Mouse (Mus musculus) heart, adult 2 months (tissue): ENCODE data around the gene N4bp1. TPM values are rescaled to one million over a fixed set of nuclear protein-coding genes. Genes with fewer than 3 reads are reported as not detected.

ENCODE experiments used
- DNase-seq, 2 experiments: peaks; one replicate each; pipeline ENCODE4 v3.0.0; 2021
- H3K27ac ChIP-seq: fragments of 200-600 bp; 2 replicates; pipeline ENCODE4 v1.8.1; 2022
- H3K27me3 ChIP-seq: fragments of 200-500 bp; 2 replicates; pipeline ENCODE4 v1.6.1; 2012; ENCODE audit warnings: mild to moderate bottlenecking, low read length, inconsistent platforms, mixed read lengths; ENCODE audit not compliant: control insufficient read depth, insufficient read depth
- H3K36me3 ChIP-seq: fragments of 200-500 bp; 2 replicates; pipeline ENCODE4 v1.6.1; 2012; ENCODE audit warnings: low read length, inconsistent platforms; ENCODE audit not compliant: control insufficient read depth, insufficient read depth
- H3K4me1 ChIP-seq: fragments of 200-500 bp; 2 replicates; pipeline ENCODE4 v1.6.1; 2011; ENCODE audit warnings: low read length; ENCODE audit not compliant: control insufficient read depth, insufficient read depth
- H3K4me3 ChIP-seq: fragments of 200-600 bp; 2 replicates; pipeline ENCODE4 v1.8.1; 2022
- H3K79me2 ChIP-seq: fragments of 200-500 bp; replicated peaks from 2 replicates; pipeline ENCODE4 v1.6.1; 2012; ENCODE audit warnings: mild to moderate bottlenecking, inconsistent platforms, low read length, moderate library complexity, mixed read lengths; ENCODE audit not compliant: control insufficient read depth, insufficient read depth
- H3K9ac ChIP-seq: fragments of 200-500 bp; 2 replicates; pipeline ENCODE4 v1.6.1; 2012; ENCODE audit warnings: low read depth, mild to moderate bottlenecking, control low read depth, inconsistent platforms, low read length, mixed read lengths
- CTCF ChIP-seq: fragments of 200-600 bp; IDR thresholded peaks from 2 replicates; pipeline ENCODE4 v1.8.1; 2022; ENCODE audit warnings: antibody characterized with exemption, mild to moderate bottlenecking, moderate library complexity
- EP300 ChIP-seq: fragments of 200-500 bp; IDR thresholded peaks from 2 replicates; pipeline ENCODE4 v1.6.1; 2011; ENCODE audit warnings: low read depth, low read length, control low read depth; ENCODE audit not compliant: insufficient read depth
- POLR2A ChIP-seq: fragments of 200-500 bp; IDR thresholded peaks from 2 replicates; pipeline ENCODE4 v1.6.1; 2011; ENCODE audit warnings: mild to moderate bottlenecking, low read depth, low read length, control low read depth; ENCODE audit not compliant: insufficient read depth
- WGBS: fragments of 180-500 bp; shearing (Covaris S2); methylation state at CpG from one replicate; pipeline ENCODE4 v1.1.7; 2018; 5-methylcytosine and 5-hydroxymethylcytosine counted together
- intact Hi-C: fragments of 180-260 bp; cut with DNase I; formaldehyde crosslinking; loops from one replicate; pipeline ENCODE4 v1.15.1; 2025
- polyA plus RNA-seq: library from polyadenylated mRNA; depleted of rRNA; stranded (reverse); fragments of >200 nt; gene quantifications from 2 replicates; pipeline ENCODE4 v1.2.3, GENCODE M21; 2012
- total RNA-seq, 2 experiments: library from RNA; stranded (reverse); gene quantifications; 2 replicates each; pipeline ENCODE4 v1.2.3; 2021

N4bp1 gene
- total and polyA plus RNA-seq, 3 experiments: 8.9 to 18.1 (median 17.1) TPM

DNA sequence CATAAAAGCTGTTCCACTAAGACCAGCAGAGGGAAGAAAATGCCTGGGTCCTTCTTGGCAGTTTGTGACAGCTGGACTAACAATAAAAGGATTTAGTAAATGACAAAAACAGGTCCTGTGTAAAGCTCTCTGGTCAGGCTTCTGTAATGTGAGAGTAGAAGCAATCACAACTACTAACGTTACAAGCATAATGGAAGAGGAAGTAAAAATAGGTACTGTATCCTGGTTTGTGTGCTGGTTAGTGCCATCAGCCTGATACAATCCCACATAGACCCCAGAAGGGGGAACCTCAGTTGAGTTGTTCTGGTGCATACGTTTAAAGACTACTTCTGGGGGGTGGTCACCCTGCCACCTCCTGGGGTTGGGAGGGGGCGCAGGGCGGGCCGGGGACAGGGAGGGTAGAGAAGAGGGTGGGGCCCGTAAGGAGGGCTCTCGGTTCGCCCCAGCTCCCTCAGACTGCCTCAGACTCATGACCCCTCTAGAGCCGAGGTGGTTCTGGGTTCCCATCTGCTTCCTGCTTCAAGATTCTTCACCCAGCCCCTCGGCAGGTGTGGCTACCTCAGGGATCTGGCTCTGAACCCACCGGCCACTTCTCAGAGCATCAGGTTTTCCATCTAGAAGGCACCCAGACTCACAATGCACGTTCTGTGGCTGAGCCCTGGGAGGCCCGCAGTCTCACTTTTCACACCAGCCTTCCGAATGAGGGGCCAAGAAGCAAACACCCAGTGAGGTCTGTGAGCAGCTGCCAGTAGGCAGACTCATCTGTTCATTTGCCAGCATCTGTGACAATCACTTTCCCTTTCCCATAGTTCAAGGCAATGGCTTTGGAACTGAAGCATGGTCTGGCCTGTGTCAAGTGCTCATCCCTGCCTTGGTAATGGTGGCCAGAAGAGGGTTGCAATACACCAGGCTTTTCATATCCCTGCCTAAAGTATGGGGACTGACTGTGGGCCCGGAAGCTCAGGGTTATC, 75.8 kb downstream of the N4bp1 start:
- no peak overlapping the region for H3K9ac ChIP-seq
- no peak overlapping the region; the same call in 1 of the 2 replicates for H3K27ac ChIP-seq
- H3K27me3 ChIP-seq: no peaks in the 10 kb centered on the region
- H3K79me2 ChIP-seq: no peaks in the 10 kb centered on the region
- H3K4me3 ChIP-seq: no peak overlapping the region
- 0 out of 2 replicates have a peak, but pooled peaks have one; percentile 7 for TF ChIP-seq CTCF
- no peak for TF ChIP-seq EP300
- TF ChIP-seq POLR2A: no peak
- WGBS: 77% methylated on average over 15 of the region's 15 CpGs
- peaks cover 5% of the 10 kb centered on the region for H3K4me1 ChIP-seq
- DNase-seq: no peak
- intact Hi-C loops: loop anchor here (5.0 kb wide), 1 partner anchor 93 kb away; no protein-coding TSS in a partner anchor
- no peaks in the 10 kb centered on the region for H3K36me3 ChIP-seq

DNA sequence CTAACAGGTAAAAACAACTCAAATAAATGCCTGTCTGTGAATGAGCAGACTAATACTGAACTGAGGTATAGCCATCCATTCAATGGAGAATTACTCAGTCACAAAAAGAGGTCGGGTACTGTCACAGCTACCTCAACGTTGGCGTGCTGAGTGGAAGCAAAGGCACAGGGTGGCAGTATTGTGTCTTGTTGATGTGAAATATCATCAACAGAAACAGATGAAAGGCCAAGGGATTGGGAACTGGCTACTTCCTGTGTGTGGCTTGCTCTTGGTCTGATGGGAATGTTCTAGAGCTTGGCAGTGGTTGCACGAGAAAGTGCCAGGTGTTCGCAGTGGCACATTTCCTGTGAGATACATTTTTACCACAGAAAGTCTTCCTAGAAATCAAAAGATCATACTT, 76.8 kb downstream of the N4bp1 start:
- peak overlapping the region; percentile 31 for H3K27ac ChIP-seq

DNA sequence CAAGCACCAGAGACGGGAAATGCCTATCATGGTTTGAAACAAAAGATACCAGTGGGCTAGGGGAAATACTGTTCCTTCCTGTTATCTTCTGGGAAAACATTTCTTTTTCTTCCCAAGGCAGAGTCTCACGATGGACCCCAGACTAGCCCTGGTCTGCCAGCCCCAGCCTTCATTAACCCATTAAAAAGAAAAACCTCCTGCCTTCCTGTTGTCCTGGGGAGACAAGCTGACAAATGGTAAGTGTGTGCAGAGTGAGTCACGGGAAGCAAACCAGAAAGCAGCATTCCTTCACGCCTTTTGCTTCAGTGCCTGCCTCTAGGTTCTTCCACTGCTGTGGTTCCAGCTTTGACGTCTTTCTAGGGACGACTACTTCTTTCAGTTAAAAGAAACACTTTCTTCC, 83.1 kb downstream of the N4bp1 start:
- 26% methylated on average over 6 of the region's 6 CpGs for WGBS
- intact Hi-C loops: loop anchor here (2.0 kb wide), 1 partner anchor 15 kb away; no protein-coding TSS in a partner anchor
- no peaks in the 10 kb centered on the region for H3K27me3 ChIP-seq
- no peak overlapping the region for H3K4me3 ChIP-seq
- H3K9ac ChIP-seq: no peak overlapping the region
- TF ChIP-seq POLR2A (no peak), EP300 (no peak), CTCF (no peak)
- no peak for DNase-seq
- H3K27ac ChIP-seq: peak overlapping the region; percentile 68
- no peaks in the 10 kb centered on the region for H3K79me2 ChIP-seq
- H3K4me1 ChIP-seq: peaks cover 7% of the 10 kb centered on the region
- no peaks in the 10 kb centered on the region for H3K36me3 ChIP-seq

More for the DNA sequence above, 76.8 kb downstream of the N4bp1 start:
- Histone ChIP-seq H3K79me2 (no peaks in the 10 kb centered on the region), H3K4me1 (peaks cover 5% of the 10 kb centered on the region), H3K9ac (no peak overlapping the region), H3K4me3 (no peak overlapping the region), H3K36me3 (no peaks in the 10 kb centered on the region), H3K27me3 (no peaks in the 10 kb centered on the region)
- 49% methylated on average over 5 of the region's 5 CpGs for WGBS
- intact Hi-C loops: loop anchor here (5.0 kb wide), 1 partner anchor 94 kb away; no protein-coding TSS in a partner anchor
- peak in 1 of 2 experiments; percentile 11 for DNase-seq
- TF ChIP-seq POLR2A: no peak
- TF ChIP-seq CTCF: peak; percentile 41

DNA sequence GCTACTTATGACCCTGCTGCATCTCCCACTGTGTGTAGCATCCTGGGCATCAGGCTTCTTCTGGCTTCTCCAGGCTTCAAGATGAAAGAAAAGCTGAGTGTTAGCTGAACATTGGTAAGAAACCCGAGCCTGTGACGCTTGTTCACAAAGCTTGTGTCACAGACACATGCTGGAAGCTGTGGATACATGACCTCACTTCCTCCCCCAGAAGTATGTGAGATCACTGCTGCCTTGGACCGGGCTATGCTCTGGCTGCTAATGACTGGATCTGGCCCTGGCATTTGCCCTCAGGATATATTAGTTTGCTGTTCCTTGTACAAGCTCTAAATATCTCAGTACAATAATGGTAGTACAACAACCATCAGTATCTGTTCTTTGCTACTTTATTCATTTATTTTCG, 84.1 kb downstream of the N4bp1 start:
- TF ChIP-seq EP300: no peak
- TF ChIP-seq CTCF: no peak
- TF ChIP-seq POLR2A: no peak
- H3K4me1 ChIP-seq: peaks cover 7% of the 10 kb centered on the region
- DNase-seq: no peak
- H3K27ac ChIP-seq: peak overlapping the region; percentile 68
- H3K36me3 ChIP-seq: no peaks in the 10 kb centered on the region
- H3K4me3 ChIP-seq: no peak overlapping the region
- no peak overlapping the region for H3K9ac ChIP-seq
- 28% methylated on average over 4 of the region's 4 CpGs for WGBS
- no peaks in the 10 kb centered on the region for H3K79me2 ChIP-seq
- intact Hi-C loops: loop anchor here (2.0 kb wide), 1 partner anchor 14 kb away; no protein-coding TSS in a partner anchor
- H3K27me3 ChIP-seq: no peaks in the 10 kb centered on the region

DNA sequence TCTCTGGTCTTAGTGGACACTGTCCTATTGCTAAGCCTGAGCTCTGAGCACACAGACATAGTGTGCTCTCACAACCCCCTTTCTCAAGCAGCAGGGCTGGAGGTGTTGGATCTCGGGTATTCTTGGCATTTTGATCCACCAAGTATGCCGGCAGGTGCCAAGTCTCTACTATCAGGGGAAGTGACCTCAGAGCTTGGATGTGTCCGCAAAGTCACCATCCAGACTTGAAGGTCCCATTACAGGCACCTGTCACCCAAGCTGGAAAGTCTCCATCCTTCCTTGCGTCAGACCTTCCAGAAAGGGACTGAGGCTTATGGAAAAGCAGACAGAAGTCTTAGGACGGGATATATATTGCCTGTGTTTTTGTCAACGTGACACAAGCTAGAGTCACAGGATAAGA, 86.9 kb downstream of the N4bp1 start:
- no peaks in the 10 kb centered on the region for H3K36me3 ChIP-seq
- no peak overlapping the region for H3K4me3 ChIP-seq
- H3K79me2 ChIP-seq: no peaks in the 10 kb centered on the region
- DNase-seq: no peak
- TF ChIP-seq POLR2A (no peak), EP300 (no peak), CTCF (no peak)
- no peak overlapping the region for H3K9ac ChIP-seq
- H3K27ac ChIP-seq: no peak overlapping the region
- intact Hi-C loops: no loop called here
- WGBS: 68% methylated on average over 6 of the region's 6 CpGs
- peaks cover 7% of the 10 kb centered on the region for H3K4me1 ChIP-seq
- no peaks in the 10 kb centered on the region for H3K27me3 ChIP-seq

DNA sequence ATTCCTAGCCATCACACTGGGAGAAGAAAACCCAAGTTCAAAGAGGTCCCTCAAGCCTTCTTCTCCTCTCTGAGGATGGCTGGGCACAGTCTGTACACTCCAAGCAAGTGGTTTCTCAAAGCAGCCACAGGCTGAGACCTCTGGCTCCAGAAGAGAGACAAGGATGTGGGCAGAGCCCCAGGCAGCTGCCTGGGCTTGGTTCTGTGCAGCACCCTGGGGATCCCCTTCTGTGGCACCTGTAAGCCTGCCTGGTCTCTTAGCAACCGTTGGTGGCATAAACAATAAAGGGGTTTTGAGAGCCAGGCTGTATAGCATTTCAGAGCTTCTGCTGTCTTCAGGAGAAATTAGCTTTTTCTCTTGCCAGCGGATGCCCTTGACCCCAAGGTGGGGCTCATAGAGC, 87.4 kb downstream of the N4bp1 start:
- no peak overlapping the region for H3K4me3 ChIP-seq

More for the DNA sequence above, 87.4 kb downstream of the N4bp1 start:
- Histone ChIP-seq H3K4me1 (peaks cover 7% of the 10 kb centered on the region), H3K27me3 (no peaks in the 10 kb centered on the region), H3K27ac (no peak overlapping the region), H3K9ac (no peak overlapping the region), H3K36me3 (no peaks in the 10 kb centered on the region), H3K79me2 (no peaks in the 10 kb centered on the region)
- WGBS: 81% methylated on average over 2 of the region's 2 CpGs
- intact Hi-C loops: no loop called here
- DNase-seq: peak in 1 of 2 experiments; percentile 14
- TF ChIP-seq CTCF: no peak
- no peak for TF ChIP-seq POLR2A
- no peak for TF ChIP-seq EP300
